Mouse (Mus musculus) myocyte (in vitro differentiated cells): ENCODE data around the gene Xpnpep1. TPM values are rescaled to one million over a fixed set of nuclear protein-coding genes. Genes with fewer than 3 reads are reported as not detected.

Source experiments
- H3K27me3 ChIP-seq: one replicate; pipeline ENCODE4 v1.6.1; 2011; ENCODE audit not compliant: control insufficient read depth, insufficient read depth, insufficient read length
- H3K36me3 ChIP-seq: one replicate; pipeline ENCODE4 v1.6.1; 2011; ENCODE audit not compliant: control insufficient read depth, insufficient read depth
- H3K4me2 ChIP-seq: one replicate; pipeline ENCODE4 v1.6.1; 2011; ENCODE audit warnings: low read depth, control low read depth
- H3K4me3 ChIP-seq: one replicate; pipeline ENCODE4 v1.5.1; 2011; ENCODE audit warnings: mild to moderate bottlenecking, control low read depth, moderate library complexity
- H3K79me2 ChIP-seq: one replicate; pipeline ENCODE4 v1.6.1; 2011; ENCODE audit not compliant: control insufficient read depth, insufficient read depth
- H3ac ChIP-seq: one replicate; pipeline ENCODE4 v1.6.1; 2011; ENCODE audit not compliant: control insufficient read depth, insufficient read length
- CEBPB ChIP-seq: IDR thresholded peaks from 2 replicates; pipeline ENCODE4 v1.6.1; 2011; ENCODE audit warnings: mild to moderate bottlenecking, moderate library complexity; ENCODE audit not compliant: poor library complexity, insufficient read depth, severe bottlenecking
- E2F4 ChIP-seq: IDR thresholded peaks from one replicate; pipeline ENCODE4 v1.6.1; 2011; ENCODE audit warnings: mild to moderate bottlenecking, control low read depth, moderate library complexity; ENCODE audit not compliant: insufficient read depth
- MAX ChIP-seq: IDR thresholded peaks from one replicate; pipeline ENCODE4 v1.6.1; 2011; ENCODE audit warnings: low read depth, mild to moderate bottlenecking, control low read depth
- MYOD1 ChIP-seq, 3 experiments: IDR thresholded peaks; one replicate each; pipeline ENCODE4 v1.6.1; 2011; ENCODE audit warnings: control low read depth in 2 of 3, low read depth in 2 of 3, mild to moderate bottlenecking in 2 of 3, moderate library complexity in 1 of 3; ENCODE audit not compliant: insufficient read length in 2 of 3, control insufficient read depth in 1 of 3
- MYOG ChIP-seq, 3 experiments: IDR thresholded peaks; one replicate each; pipeline ENCODE4 v1.6.1; 2011; ENCODE audit warnings: control low read depth in 2 of 3, low read depth in 2 of 3, mild to moderate bottlenecking in 2 of 3; ENCODE audit not compliant: insufficient read length in 2 of 3, control insufficient read depth in 1 of 3, insufficient read depth in 1 of 3
- POLR2A ChIP-seq: IDR thresholded peaks from one replicate; pipeline ENCODE4 v1.6.1; 2011; ENCODE audit warnings: low read depth, mild to moderate bottlenecking, control low read depth, moderate library complexity; ENCODE audit not compliant: insufficient read length
- POLR2AphosphoS2 ChIP-seq: IDR thresholded peaks from one replicate; pipeline ENCODE4 v1.6.1; 2011; ENCODE audit warnings: low read depth, control low read depth; ENCODE audit not compliant: insufficient read length
- REST ChIP-seq: IDR thresholded peaks from one replicate; pipeline ENCODE4 v1.6.1; 2011; ENCODE audit warnings: mild to moderate bottlenecking, control low read depth, moderate library complexity; ENCODE audit not compliant: insufficient read depth, insufficient read length
- SRF ChIP-seq: IDR thresholded peaks from one replicate; pipeline ENCODE4 v1.6.1; 2011; ENCODE audit warnings: low read depth; ENCODE audit not compliant: control insufficient read depth, insufficient read length
- TCF12 ChIP-seq: IDR thresholded peaks from one replicate; pipeline ENCODE4 v1.6.1; 2011; ENCODE audit warnings: mild to moderate bottlenecking, control low read depth; ENCODE audit not compliant: poor library complexity, insufficient read depth, severe bottlenecking
- TCF3 ChIP-seq: IDR thresholded peaks from one replicate; pipeline ENCODE4 v1.6.1; 2011; ENCODE audit warnings: low read depth, control low read depth; ENCODE audit not compliant: insufficient read length
- USF1 ChIP-seq: IDR thresholded peaks from one replicate; pipeline ENCODE4 v1.6.1; 2011; ENCODE audit warnings: low read depth, mild to moderate bottlenecking, control low read depth, moderate library complexity
- polyA plus RNA-seq: library from polyadenylated mRNA; unstranded; fragments of >200 nt; fragmentation: generic; extraction: Trizol; gene quantifications from one replicate; pipeline ENCODE4 v1.2.1, GENCODE M21; 2012; ENCODE audit warnings: missing spikeins

Xpnpep1 gene
- polyA plus RNA-seq, 1 experiment, result 172 TPM

DNA sequence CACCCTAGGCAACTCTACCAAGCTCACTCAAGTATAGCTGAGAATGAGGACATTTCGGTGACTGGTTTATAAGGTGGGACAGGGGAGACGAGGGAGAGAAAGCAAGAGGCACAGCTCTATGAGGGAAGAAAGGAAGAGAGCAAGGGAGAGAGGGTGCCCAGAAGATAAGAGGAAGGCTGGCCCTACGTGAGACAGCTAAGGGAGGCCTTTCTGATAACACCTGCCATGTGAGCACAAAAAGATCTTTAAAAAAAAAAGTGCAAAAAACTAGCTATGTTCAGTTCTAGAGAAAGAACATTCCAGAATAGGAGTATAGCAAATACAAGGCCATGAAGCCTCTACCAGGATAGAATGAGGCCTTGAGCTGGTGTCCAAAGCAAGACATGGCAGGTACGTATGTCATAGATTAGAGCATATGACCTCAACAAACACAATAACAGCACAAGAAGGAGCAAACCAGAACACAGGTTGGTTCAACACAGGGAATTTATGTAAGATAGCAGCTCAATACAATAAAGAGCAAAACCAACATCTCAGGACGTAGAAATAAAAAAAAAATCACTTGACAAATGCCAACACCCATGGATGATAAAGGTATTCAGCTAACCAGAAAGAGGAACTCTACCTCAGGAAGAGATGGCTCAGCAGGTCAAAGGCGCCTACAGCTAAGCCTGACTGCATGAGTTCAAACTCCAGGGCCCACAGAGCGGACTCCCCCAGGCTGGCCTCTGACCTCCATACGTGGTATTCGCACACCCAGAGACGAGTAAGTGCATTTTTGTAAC is 6.7 kb downstream of the Xpnpep1 start:
- H3K27me3 ChIP-seq, result no peaks in the 10 kb centered on the region
- no peak overlapping the region for H3K4me2 ChIP-seq
- no peak overlapping the region for H3K4me3 ChIP-seq
- TF ChIP-seq USF1 (no peak), TCF12 (no peak), E2F4 (no peak), MYOD1 (IDR thresholded peaks at IDR 0.05; ENCODE audit: control insufficient read depth in 1 of 3, insufficient read length in 2 of 3, low read depth in 2 of 3) (no peak), POLR2A (no peak), MYOG (IDR thresholded peaks at IDR 0.05; ENCODE audit: control insufficient read depth in 1 of 3, insufficient read depth in 1 of 3, insufficient read length in 2 of 3, low read depth in 2 of 3) (no peak), CEBPB (no peak), REST (no peak), POLR2AphosphoS2 (no peak), TCF3 (no peak), MAX (no peak), SRF (no peak)
- peaks cover 14% of the 10 kb centered on the region for H3K36me3 ChIP-seq
- H3ac ChIP-seq, result no peak overlapping the region
- peaks cover 63% of the 10 kb centered on the region for H3K79me2 ChIP-seq

DNA sequence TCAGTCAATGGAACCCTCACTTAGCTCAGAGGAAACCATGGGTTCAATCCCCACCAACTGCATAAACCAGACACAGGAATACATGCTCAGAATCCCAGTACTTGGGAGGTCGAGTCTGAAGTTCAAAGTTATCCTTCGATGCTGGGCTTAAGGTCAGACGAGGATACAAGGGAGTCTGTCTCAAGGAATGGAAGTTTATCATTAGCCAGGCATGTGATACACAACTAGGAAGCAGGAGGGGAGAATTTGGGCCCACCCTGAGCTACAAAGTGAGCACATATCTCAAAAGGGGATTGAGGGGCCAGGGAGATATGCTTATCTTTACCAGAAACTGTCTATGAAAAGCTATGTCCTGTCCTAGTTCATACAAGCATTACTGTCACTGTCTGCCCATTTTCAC is 7.4 kb downstream of the Xpnpep1 start:
- H3K4me3 ChIP-seq, result no peak overlapping the region
- H3K4me2 ChIP-seq, result no peak overlapping the region
- no peak overlapping the region for H3ac ChIP-seq

DNA sequence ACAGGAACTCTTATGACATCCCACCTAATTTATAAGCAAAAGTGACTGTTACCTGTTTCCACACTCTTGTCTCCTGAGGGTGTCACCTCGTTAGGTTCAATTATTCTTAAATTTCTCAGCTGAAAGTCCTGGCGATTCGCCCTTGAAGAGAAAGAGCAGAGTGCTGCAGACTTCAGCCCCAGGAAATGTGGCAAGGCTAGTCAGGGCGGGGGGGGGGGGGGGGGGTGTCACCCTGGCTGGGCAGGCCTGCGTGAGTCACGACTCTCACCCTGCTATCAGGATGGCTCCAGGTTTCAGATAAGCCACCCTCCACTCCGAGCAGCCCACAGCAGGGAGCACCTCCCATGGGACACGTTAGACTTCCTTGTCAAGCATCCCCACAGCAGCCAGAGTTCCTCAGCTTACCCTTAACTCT is 8.1 kb downstream of the Xpnpep1 start:
- Histone ChIP-seq H3ac (no peak overlapping the region), H3K4me2 (no peak overlapping the region)

More for the DNA sequence above, 7.4 kb downstream of the Xpnpep1 start:
- no peak for TF ChIP-seq TCF3
- TF ChIP-seq REST, result no peak
- no peak for TF ChIP-seq POLR2A
- TF ChIP-seq SRF, result no peak
- TF ChIP-seq MYOG (IDR thresholded peaks at IDR 0.05; ENCODE audit: control insufficient read depth in 1 of 3, insufficient read depth in 1 of 3, insufficient read length in 2 of 3, low read depth in 2 of 3), result no peak
- no peak for TF ChIP-seq TCF12
- TF ChIP-seq E2F4, result no peak
- no peak for TF ChIP-seq MYOD1 (IDR thresholded peaks at IDR 0.05; ENCODE audit: control insufficient read depth in 1 of 3, insufficient read length in 2 of 3, low read depth in 2 of 3)
- no peak for TF ChIP-seq POLR2AphosphoS2
- TF ChIP-seq CEBPB, result no peak
- no peak for TF ChIP-seq USF1
- no peak for TF ChIP-seq MAX
- Histone ChIP-seq H3K27me3 (no peaks in the 10 kb centered on the region), H3K36me3 (peaks cover 14% of the 10 kb centered on the region), H3K79me2 (peaks cover 59% of the 10 kb centered on the region)

DNA sequence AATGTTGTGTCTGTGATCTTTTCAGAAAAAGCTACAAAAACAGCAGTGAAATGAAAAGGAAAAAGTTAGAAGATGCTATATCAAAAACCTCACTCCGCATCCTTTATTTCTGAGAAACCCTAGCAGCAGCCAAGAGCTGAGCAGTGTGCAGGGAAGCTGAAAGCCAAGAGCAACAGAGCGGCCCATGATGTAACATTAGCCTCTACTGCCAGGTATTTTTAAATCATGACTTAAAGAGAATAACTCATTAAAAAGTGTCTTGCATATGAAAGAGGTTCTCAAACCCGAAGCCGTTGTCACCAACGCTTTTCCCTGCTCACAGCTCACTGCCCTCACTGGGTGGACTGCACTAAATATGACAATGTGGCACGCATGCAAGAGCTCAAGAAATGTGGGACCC is 9.7 kb downstream of the Xpnpep1 start:
- Histone ChIP-seq H3K4me3 (no peak overlapping the region), H3K4me2 (no peak overlapping the region), H3K79me2 (peaks cover 36% of the 10 kb centered on the region), H3K27me3 (no peaks in the 10 kb centered on the region), H3K36me3 (peaks cover 14% of the 10 kb centered on the region), H3ac (no peak overlapping the region)
- TF ChIP-seq MAX (no peak), POLR2A (no peak), MYOG (IDR thresholded peaks at IDR 0.05; ENCODE audit: control insufficient read depth in 1 of 3, insufficient read depth in 1 of 3, insufficient read length in 2 of 3, low read depth in 2 of 3) (no peak)

More for the DNA sequence above, 8.1 kb downstream of the Xpnpep1 start:
- TF ChIP-seq E2F4 (no peak), TCF3 (no peak), TCF12 (no peak), CEBPB (no peak), MAX (no peak), REST (no peak), POLR2AphosphoS2 (no peak), POLR2A (no peak)
- H3K79me2 ChIP-seq, result peaks cover 52% of the 10 kb centered on the region
- H3K36me3 ChIP-seq, result peaks cover 14% of the 10 kb centered on the region
- H3K27me3 ChIP-seq, result no peaks in the 10 kb centered on the region
- H3K4me3 ChIP-seq, result no peak overlapping the region

DNA sequence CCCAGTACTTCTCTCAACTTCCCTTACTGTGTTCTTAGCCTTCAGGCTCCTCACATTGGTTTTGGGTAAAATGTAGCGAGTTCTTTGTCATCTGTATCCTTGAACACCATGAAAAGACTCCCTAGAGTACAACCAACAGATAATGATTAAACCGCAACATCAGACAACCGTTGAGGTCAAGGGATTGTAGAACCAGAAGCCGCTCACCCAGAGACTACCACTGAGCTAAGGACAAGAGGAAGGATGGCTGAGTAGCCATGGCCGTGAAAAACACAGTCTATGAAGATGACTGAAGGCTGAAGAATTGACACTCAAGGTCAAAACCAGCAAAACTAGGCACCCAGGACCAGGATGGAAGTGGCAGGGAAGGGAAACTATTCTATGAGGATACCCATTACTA is 10.3 kb downstream of the Xpnpep1 start:
- Histone ChIP-seq H3K36me3 (peaks cover 18% of the 10 kb centered on the region), H3K4me2 (no peak overlapping the region), H3K27me3 (no peaks in the 10 kb centered on the region), H3ac (no peak overlapping the region), H3K4me3 (no peak overlapping the region), H3K79me2 (peaks cover 30% of the 10 kb centered on the region)
- TF ChIP-seq CEBPB (no peak), MYOD1 (IDR thresholded peaks at IDR 0.05; ENCODE audit: control insufficient read depth in 1 of 3, insufficient read length in 2 of 3, low read depth in 2 of 3) (no peak), TCF12 (no peak), MAX (no peak), MYOG (IDR thresholded peaks at IDR 0.05; ENCODE audit: control insufficient read depth in 1 of 3, insufficient read depth in 1 of 3, insufficient read length in 2 of 3, low read depth in 2 of 3) (no peak), TCF3 (no peak), E2F4 (no peak), REST (no peak), USF1 (no peak), POLR2AphosphoS2 (no peak), POLR2A (no peak), SRF (no peak)
